Mouse (Mus musculus) limb, embryonic 14.5 days (tissue): ENCODE data around the gene Dhx16. TPM values are rescaled to one million over a fixed set of nuclear protein-coding genes. Genes with fewer than 3 reads are reported as not detected.
A peak's percentile ranks its signal among the peaks of the same experiment; 100 is the strongest.

ENCODE experiments used
- ATAC-seq: fragments of 200-750 bp; cut with Nextera tagmentation; 2 replicates; pipeline ENCODE4 v1.8.0; 2017; ENCODE audit warnings: low read depth, moderate number of reproducible peaks, moderate TSS enrichment; ENCODE audit not compliant: low FRiP score
- DNase-seq: peaks from one replicate; pipeline ENCODE4 v3.0.0-alpha.2; 2015; ENCODE audit warnings: low spot score
- H3K27ac ChIP-seq: fragments of 300-500 bp; sonication (generic); replicated peaks from 2 replicates; pipeline ENCODE4 v1.5.1; 2014; ENCODE audit warnings: low read depth, mild to moderate bottlenecking, low read length, moderate library complexity, mixed read lengths
- H3K27me3 ChIP-seq: fragments of 300-500 bp; sonication (generic); 2 replicates; pipeline ENCODE4 v1.6.1; 2014; ENCODE audit warnings: low read length, mixed read lengths; ENCODE audit not compliant: control insufficient read depth, insufficient read depth
- H3K36me3 ChIP-seq: fragments of 300-500 bp; sonication (generic); 2 replicates; pipeline ENCODE4 v1.6.1; 2014; ENCODE audit warnings: mild to moderate bottlenecking, low read length, moderate library complexity, mixed read lengths; ENCODE audit not compliant: control insufficient read depth, insufficient read depth
- H3K4me1 ChIP-seq: fragments of 300-500 bp; sonication (generic); 2 replicates; pipeline ENCODE4 v1.6.1; 2014; ENCODE audit warnings: antibody characterized with exemption, low read length, mixed read lengths; ENCODE audit not compliant: control insufficient read depth, insufficient read depth
- H3K4me2 ChIP-seq: fragments of 300-500 bp; sonication (generic); replicated peaks from 2 replicates; pipeline ENCODE4 v1.6.1; 2014; ENCODE audit warnings: low read depth, mild to moderate bottlenecking, low read length, moderate library complexity; ENCODE audit not compliant: severe bottlenecking
- H3K4me3 ChIP-seq: fragments of 300-500 bp; sonication (generic); replicated peaks from 2 replicates; pipeline ENCODE4 v1.5.1; 2014; ENCODE audit warnings: low read length
- H3K9ac ChIP-seq: fragments of 300-500 bp; sonication (generic); 2 replicates; pipeline ENCODE4 v1.6.1; 2014; ENCODE audit warnings: mild to moderate bottlenecking, low read depth, low read length, moderate library complexity; ENCODE audit not compliant: severe bottlenecking
- H3K9me3 ChIP-seq: fragments of 300-500 bp; sonication (generic); 2 replicates; pipeline ENCODE4 v1.6.1; 2016; ENCODE audit warnings: low read length; ENCODE audit not compliant: control insufficient read depth
- POLR2A ChIP-seq: fragments of 200-500 bp; IDR thresholded peaks from 2 replicates; pipeline ENCODE4 v1.8.0; 2012; ENCODE audit warnings: inconsistent platforms, mild to moderate bottlenecking, moderate library complexity, borderline replicate concordance; ENCODE audit not compliant: insufficient read depth, insufficient read length; ENCODE audit errors: extremely low read depth
- WGBS: fragments of 180-500 bp; shearing (Covaris S2); extraction: QIAGEN DNeasy Blood & Tissue Kit; methylation state at CpG from one replicate; pipeline ENCODE4 v1.1.7; 2014; 5-methylcytosine and 5-hydroxymethylcytosine counted together
- polyA plus RNA-seq, 2 experiments: library from polyadenylated mRNA; depleted of rRNA in 1 of 2; stranded (reverse) in 1 of 2; unstranded in 1 of 2; fragments of >200 nt; fragmentation: Nextera tagmentation in 1 of 2; extraction: Ambion mirVana in 1 of 2; gene quantifications; 2 replicates each; pipeline versions ENCODE4 v1.2.1 to v1.2.3; 2012 to 2014

Dhx16 gene
- polyA plus RNA-seq, 2 experiments, result 40.0 to 78.6 TPM

DNA sequence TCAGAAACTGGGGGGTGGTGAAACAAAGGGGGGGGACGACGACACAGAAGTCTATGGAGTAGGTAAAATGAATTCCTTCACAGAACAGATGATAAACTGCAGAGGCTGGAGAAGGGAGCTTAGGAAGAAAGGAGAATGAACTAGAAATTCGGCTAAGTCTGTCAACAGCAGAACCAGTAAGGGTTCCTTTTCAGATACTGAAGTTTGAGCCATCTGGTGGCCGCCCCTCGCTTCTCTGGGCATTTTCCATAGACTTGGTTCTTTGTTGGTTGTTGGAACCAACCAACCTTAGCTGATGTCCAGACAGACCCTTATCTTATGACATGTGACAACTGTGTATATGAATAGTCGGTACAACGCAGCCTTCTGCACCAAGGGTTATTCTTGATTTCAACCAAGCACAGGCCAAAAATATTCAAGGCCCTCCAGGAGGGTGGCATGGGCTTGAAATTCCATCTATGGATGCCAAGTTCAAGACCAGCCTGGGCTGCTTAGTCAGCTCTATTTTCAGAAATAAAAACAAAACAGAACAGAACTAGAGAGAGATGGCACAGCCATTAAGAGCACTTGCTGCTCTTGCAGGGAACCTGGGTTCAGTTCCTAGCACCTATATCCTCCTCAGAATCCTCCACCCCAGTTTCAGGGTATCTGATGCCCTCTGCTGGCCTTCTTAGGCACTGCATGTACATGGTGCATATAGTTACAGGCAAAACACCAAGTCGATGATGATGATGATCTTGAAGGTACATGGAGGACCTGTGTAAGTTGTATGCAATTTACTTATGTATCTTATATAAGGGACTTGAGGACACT is 8.5 kb upstream of the Dhx16 start:
- DNase-seq (no peak), ATAC-seq (no peak)
- 82% methylated on average over 8 of the region's 8 CpGs for WGBS
- H3K27me3 ChIP-seq, result no peaks in the 10 kb centered on the region
- peak overlapping the region; percentile 83; the same call in 1 of the 2 replicates for H3K9ac ChIP-seq
- H3K27ac ChIP-seq, result no peak overlapping the region
- peaks cover 33% of the 10 kb centered on the region for H3K4me1 ChIP-seq
- H3K4me2 ChIP-seq, result peak overlapping the region; percentile 97
- H3K9me3 ChIP-seq, result no peaks in the 10 kb centered on the region
- no peak for TF ChIP-seq POLR2A
- peak overlapping the region; percentile 62 for H3K4me3 ChIP-seq
- peaks cover 26% of the 10 kb centered on the region for H3K36me3 ChIP-seq

GRCm38 (mm10) chr17:35873774-35874519 is 5.7 kb upstream of the Dhx16 start:
- WGBS, result 30% methylated on average over 21 of the region's 21 CpGs
- peaks cover 20% of the 10 kb centered on the region for H3K4me1 ChIP-seq
- H3K9me3 ChIP-seq, result no peaks in the 10 kb centered on the region
- H3K9ac ChIP-seq, result 0 out of 2 replicates have a peak overlapping the region, but pooled peaks have one; percentile 34
- peaks cover 36% of the 10 kb centered on the region for H3K36me3 ChIP-seq
- peak; percentile 47; the same call in 1 of the 2 replicates for ATAC-seq
- no peaks in the 10 kb centered on the region for H3K27me3 ChIP-seq
- no peak for TF ChIP-seq POLR2A
- H3K4me3 ChIP-seq, result no peak overlapping the region
- H3K4me2 ChIP-seq, result no peak overlapping the region
- H3K27ac ChIP-seq, result no peak overlapping the region
- DNase-seq, result peak; percentile 76

DNA sequence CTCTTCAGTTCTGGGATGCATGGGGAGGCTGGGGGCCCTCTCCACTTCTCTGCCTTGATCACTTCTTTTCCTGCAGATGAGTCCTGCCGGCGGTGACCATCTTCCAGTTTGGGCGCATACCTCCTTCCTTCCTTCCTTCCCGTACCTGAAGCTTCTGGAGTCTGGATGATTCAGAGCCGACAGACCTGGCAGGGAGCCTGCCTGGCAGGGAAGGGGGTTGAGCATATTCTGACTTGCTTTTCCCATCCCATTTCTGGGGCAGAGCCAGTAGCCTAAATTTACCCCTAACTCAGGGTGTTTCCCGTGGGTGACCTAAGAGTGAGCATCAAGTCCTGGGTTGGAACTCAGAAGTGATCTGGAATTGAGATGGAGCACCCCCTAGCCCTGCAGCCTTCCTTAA is 4.9 kb upstream of the Dhx16 start:
- Histone ChIP-seq H3K9ac (no peak overlapping the region), H3K4me2 (no peak overlapping the region), H3K36me3 (peaks cover 36% of the 10 kb centered on the region), H3K9me3 (no peaks in the 10 kb centered on the region), H3K4me3 (no peak overlapping the region), H3K27ac (no peak overlapping the region), H3K27me3 (no peaks in the 10 kb centered on the region), H3K4me1 (peaks cover 12% of the 10 kb centered on the region)
- WGBS, result 90% methylated on average over 6 of the region's 6 CpGs
- ATAC-seq (no peak), DNase-seq (no peak)
- no peak for TF ChIP-seq POLR2A

DNA sequence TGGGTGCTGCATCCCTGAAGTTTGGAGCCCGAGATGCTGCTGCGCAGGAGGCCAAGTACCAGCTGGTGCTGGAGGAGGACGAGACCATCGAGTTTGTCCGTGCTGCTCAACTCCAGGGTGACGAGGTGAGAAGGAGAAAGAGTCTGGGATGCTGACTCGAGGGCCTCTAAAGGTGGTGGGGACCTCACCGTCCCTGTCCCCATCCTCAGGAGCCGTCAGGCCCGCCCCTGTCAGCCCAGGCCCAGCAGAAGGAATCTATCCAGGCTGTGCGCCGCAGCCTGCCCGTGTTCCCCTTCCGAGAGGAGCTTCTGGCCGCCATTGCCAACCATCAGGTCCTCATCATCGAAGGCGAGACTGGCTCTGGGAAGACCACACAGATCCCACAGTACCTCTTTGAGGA is 3.3 kb downstream of the Dhx16 start:
- 92% methylated on average over 17 of the region's 17 CpGs for WGBS

DNA sequence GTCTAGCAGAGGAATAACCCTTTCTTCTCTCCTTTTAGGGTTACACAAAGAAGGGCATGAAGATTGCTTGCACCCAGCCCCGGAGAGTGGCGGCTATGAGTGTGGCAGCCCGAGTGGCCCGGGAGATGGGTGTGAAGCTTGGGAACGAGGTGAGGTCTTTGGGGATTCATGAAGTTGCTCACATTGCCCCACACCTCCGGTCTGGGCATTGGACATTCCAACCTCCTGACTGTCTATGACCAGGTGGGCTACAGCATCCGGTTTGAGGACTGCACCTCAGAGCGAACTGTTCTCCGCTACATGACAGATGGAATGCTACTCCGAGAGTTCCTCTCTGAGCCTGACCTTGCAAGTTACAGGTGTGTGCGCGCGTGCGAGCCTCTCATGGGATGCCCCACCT is 4.2 kb downstream of the Dhx16 start:
- DNase-seq (no peak), ATAC-seq (no peak)
- Histone ChIP-seq H3K4me1 (peaks cover 4% of the 10 kb centered on the region), H3K9ac (no peak overlapping the region), H3K36me3 (peaks cover 70% of the 10 kb centered on the region), H3K27me3 (no peaks in the 10 kb centered on the region), H3K4me3 (no peak overlapping the region), H3K4me2 (no peak overlapping the region), H3K9me3 (no peaks in the 10 kb centered on the region), H3K27ac (no peak overlapping the region)
- TF ChIP-seq POLR2A, result no peak
- 95% methylated on average over 14 of the region's 14 CpGs for WGBS

More for the DNA sequence above, 3.3 kb downstream of the Dhx16 start:
- DNase-seq (no peak), ATAC-seq (no peak)
- Histone ChIP-seq H3K4me1 (peaks cover 4% of the 10 kb centered on the region), H3K4me2 (no peak overlapping the region), H3K27ac (no peak overlapping the region), H3K9ac (no peak overlapping the region), H3K27me3 (no peaks in the 10 kb centered on the region), H3K36me3 (peaks cover 62% of the 10 kb centered on the region), H3K4me3 (no peak overlapping the region), H3K9me3 (no peaks in the 10 kb centered on the region)
- no peak for TF ChIP-seq POLR2A
